Mouse (Mus musculus) midbrain, embryonic 16.5 days (tissue): ENCODE measurements around the gene Vgll4. TPM values are rescaled to one million over a fixed set of nuclear protein-coding genes. Genes with fewer than 3 reads are reported as not detected.

Source experiments
- polyA plus RNA-seq: library from polyadenylated mRNA; unstranded; fragments of >200 nt; fragmentation: Nextera tagmentation; extraction: Ambion mirVana; gene quantifications from 2 replicates; pipeline ENCODE4 v1.2.1, GENCODE M21; 2015

Vgll4 gene
- polyA plus RNA-seq, 1 experiment from 2014 or later = 51.0 TPM

Other genes starting within 250 kb of the Vgll4 start
- gene Tamm41, start 67.9 kb upstream of the Vgll4 start, polyA plus RNA-seq = 47.0 and 51.5 TPM in 2 replicates
- 45.1 and 59.3 TPM in 2 replicates for gene Syn2, start 164.9 kb upstream of the Vgll4 start, polyA plus RNA-seq